Mouse (Mus musculus) intestine, embryonic 14.5 days (tissue): ENCODE data around the gene Nr1h2. TPM values are rescaled to one million over a fixed set of nuclear protein-coding genes. Genes with fewer than 3 reads are reported as not detected.

Experiments
- ATAC-seq: fragments of 200-750 bp; cut with Nextera tagmentation; replicated peaks from 2 replicates; pipeline ENCODE4 v1.8.0; 2017; ENCODE audit warnings: low read depth, moderate number of reproducible peaks, moderate TSS enrichment, moderate library complexity; ENCODE audit not compliant: low FRiP score, low TSS enrichment
- DNase-seq: peaks from one replicate; pipeline ENCODE4 v3.0.0-alpha.2; 2018; ENCODE audit warnings: low spot score
- H3K27ac ChIP-seq: fragments of 300-500 bp; sonication (generic); 2 replicates; pipeline ENCODE4 v1.5.1; 2014; ENCODE audit warnings: low read depth, mild to moderate bottlenecking, control low read depth
- H3K27me3 ChIP-seq: fragments of 300-500 bp; sonication (generic); replicated peaks from 2 replicates; pipeline ENCODE4 v1.6.1; 2014; ENCODE audit warnings: low read length, control low read depth; ENCODE audit not compliant: control insufficient read depth, insufficient read depth
- H3K36me3 ChIP-seq: fragments of 300-500 bp; sonication (generic); 2 replicates; pipeline ENCODE4 v1.6.1; 2014; ENCODE audit warnings: low read length, control low read depth; ENCODE audit not compliant: control insufficient read depth, insufficient read depth
- H3K4me1 ChIP-seq: fragments of 300-500 bp; sonication (generic); replicated peaks from 2 replicates; pipeline ENCODE4 v1.6.1; 2014; ENCODE audit warnings: low read length, control low read depth, mixed read lengths; ENCODE audit not compliant: control insufficient read depth, insufficient read depth
- H3K4me2 ChIP-seq: fragments of 300-500 bp; sonication (generic); 2 replicates; pipeline ENCODE4 v1.6.1; 2014; ENCODE audit warnings: low read length
- H3K4me3 ChIP-seq: fragments of 300-500 bp; sonication (generic); 2 replicates; pipeline ENCODE4 v1.5.1; 2014; ENCODE audit warnings: low read depth, low read length, control low read depth, mixed read lengths
- H3K9ac ChIP-seq: fragments of 300-500 bp; sonication (generic); 2 replicates; pipeline ENCODE4 v1.6.1; 2014; ENCODE audit warnings: mild to moderate bottlenecking, low read length
- H3K9me3 ChIP-seq: fragments of 300-500 bp; sonication (generic); 2 replicates; pipeline ENCODE4 v1.6.1; 2016; ENCODE audit warnings: low read length, control low read depth; ENCODE audit not compliant: control insufficient read depth
- WGBS: fragments of 180-500 bp; shearing (Covaris S2); extraction: QIAGEN DNeasy Blood & Tissue Kit; methylation state at CpG from one replicate; pipeline ENCODE4 v1.1.7; 2014; 5-methylcytosine and 5-hydroxymethylcytosine counted together
- polyA plus RNA-seq: library from polyadenylated mRNA; unstranded; fragments of >200 nt; fragmentation: Nextera tagmentation; extraction: Ambion mirVana; gene quantifications from 2 replicates; pipeline ENCODE4 v1.2.1, GENCODE M21; 2014

The Nr1h2 gene
- polyA plus RNA-seq, 1 experiment from 2014 or later, result 70.6 TPM

DNA sequence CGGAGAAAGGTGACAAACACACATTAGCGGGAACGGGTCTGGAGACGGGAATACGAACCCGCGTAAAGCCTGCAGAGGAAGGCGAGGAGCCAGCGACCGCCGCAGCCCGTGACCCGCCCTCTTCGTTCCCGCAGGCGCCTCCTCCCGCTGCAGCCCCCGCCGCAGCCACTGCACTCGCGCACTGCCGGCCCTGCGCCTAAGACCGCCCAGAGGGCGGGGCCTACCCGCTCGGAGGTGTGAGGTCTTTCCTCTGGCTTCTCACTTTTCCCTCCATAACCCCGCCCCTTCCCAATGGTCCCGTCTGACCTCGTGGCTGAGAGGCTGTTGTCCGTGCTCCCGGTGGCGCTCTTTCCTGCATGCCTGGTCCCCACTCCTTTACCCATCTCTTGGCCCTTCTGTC lies 35.4 kb upstream of the Nr1h2 start:
- Histone ChIP-seq H3K9me3 (no peaks in the 10 kb centered on the region), H3K4me1 (peaks cover 15% of the 10 kb centered on the region), H3K36me3 (no peaks in the 10 kb centered on the region), H3K4me3 (peak overlapping the region; percentile 33), H3K9ac (peak overlapping the region; percentile 34; the same call in 1 of the 2 replicates), H3K4me2 (peak overlapping the region; percentile 66), H3K27ac (no peak overlapping the region), H3K27me3 (peaks cover 86% of the 10 kb centered on the region)
- WGBS, result under 1% methylated on average over 30 of the region's 33 CpGs
- ATAC-seq, result peak; percentile 40; the same call in 1 of the 2 replicates
- peak; percentile 71 for DNase-seq

DNA sequence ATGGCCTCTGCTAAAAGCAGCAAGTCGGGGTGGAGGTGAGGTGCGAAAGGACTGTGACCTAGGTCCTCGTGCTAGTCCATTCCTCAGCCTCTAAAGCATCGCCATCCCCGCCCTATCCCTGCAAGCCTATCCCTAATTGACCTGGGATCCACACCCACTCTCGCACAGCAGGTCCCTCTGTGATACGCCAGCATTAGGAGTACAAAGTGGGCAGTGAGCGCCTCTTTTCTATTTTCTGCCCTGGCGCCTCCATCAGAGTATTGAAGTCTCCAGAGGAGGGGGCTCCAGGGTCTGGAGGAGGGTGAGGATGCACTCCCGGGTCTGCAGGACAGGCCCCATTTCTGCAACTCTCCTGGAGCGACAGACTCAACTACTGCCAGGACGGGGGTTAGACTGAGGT lies 34.6 kb upstream of the Nr1h2 start:
- ATAC-seq, result no peak
- no peak overlapping the region for H3K9ac ChIP-seq
- WGBS, result 12% methylated on average over 12 of the region's 12 CpGs
- H3K36me3 ChIP-seq, result no peaks in the 10 kb centered on the region
- H3K9me3 ChIP-seq, result no peaks in the 10 kb centered on the region
- H3K4me2 ChIP-seq, result peak overlapping the region; percentile 66
- H3K27ac ChIP-seq, result no peak overlapping the region
- no peak for DNase-seq
- peaks cover 15% of the 10 kb centered on the region for H3K4me1 ChIP-seq
- peaks cover 82% of the 10 kb centered on the region for H3K27me3 ChIP-seq
- H3K4me3 ChIP-seq, result no peak overlapping the region; the same call in 1 of the 2 replicates

DNA sequence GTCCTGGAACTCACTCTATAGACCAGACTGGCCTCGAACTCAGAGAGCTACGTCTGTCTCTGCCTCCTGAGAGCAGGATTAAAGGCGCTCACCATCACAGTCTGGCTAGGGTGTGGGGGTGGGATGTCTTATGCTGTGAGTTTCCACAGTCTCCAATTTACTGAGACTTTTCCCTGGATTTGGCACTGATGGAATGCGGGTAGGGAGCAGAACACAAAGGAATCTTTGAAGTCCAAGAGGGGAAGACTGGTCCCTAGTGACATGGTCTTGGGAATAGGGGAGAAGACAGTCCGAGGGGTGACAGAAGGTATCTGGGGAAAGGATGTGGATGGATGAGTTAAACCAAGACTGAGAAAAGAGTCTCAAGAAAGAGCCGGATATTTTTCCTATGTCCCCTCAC lies 33.9 kb upstream of the Nr1h2 start:
- DNase-seq (no peak), ATAC-seq (no peak)
- H3K4me2 ChIP-seq, result 0 out of 2 replicates have a peak overlapping the region, but pooled peaks have one; percentile 39
- H3K9me3 ChIP-seq, result no peaks in the 10 kb centered on the region
- peaks cover 75% of the 10 kb centered on the region for H3K27me3 ChIP-seq
- H3K9ac ChIP-seq, result no peak overlapping the region
- no peaks in the 10 kb centered on the region for H3K36me3 ChIP-seq
- H3K4me1 ChIP-seq, result peaks cover 15% of the 10 kb centered on the region
- H3K4me3 ChIP-seq, result no peak overlapping the region
- WGBS, result 44% methylated on average over 6 of the region's 6 CpGs
- H3K27ac ChIP-seq, result no peak overlapping the region

DNA sequence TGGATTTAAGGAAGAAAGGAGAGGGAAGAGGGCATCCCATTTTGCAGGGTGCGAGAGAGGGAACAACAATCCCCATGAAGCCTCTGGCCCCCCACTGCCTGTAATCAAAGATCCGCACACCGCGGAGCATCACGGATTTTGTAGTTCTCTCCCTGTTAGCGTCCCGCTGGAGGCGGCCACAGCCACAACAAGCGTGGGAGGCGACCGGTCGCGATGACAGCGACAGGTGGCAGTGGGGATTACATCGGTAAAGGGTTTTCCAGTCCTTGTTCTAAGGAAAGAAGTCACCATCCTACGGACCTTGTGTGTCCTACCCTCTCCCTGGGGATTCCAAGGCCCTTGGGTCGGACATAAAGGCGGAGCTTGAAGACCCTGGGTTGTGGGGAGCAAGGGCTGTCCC lies 33.2 kb upstream of the Nr1h2 start:
- Histone ChIP-seq H3K9ac (no peak overlapping the region), H3K27me3 (peaks cover 72% of the 10 kb centered on the region), H3K4me3 (peak overlapping the region; percentile 16), H3K4me2 (peak overlapping the region; percentile 39), H3K27ac (no peak overlapping the region), H3K9me3 (no peaks in the 10 kb centered on the region), H3K4me1 (peaks cover 15% of the 10 kb centered on the region), H3K36me3 (no peaks in the 10 kb centered on the region)
- WGBS, result under 1% methylated on average over 18 of the region's 18 CpGs
- ATAC-seq, result no peak
- DNase-seq, result peak; percentile 65

DNA sequence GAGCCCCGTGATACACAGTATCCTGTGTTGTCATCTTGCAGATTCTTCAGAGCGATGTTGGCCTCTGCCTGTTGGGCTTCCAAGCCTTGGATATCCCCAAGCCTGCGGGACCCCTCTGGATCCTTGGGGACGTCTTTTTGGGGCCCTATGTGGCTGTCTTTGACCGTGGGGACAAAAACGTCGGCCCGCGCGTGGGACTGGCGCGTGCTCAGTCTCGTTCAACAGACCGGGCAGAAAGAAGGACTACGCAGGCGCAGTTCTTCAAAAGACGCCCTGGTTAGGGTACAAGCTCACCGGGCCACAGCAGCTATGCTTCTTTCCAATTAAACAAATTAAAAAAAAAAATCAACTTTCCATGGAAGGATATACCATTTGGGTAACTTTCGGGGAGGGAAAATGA lies 32.8 kb upstream of the Nr1h2 start:
- no peak overlapping the region for H3K27ac ChIP-seq
- peak overlapping the region; percentile 16 for H3K4me3 ChIP-seq
- H3K36me3 ChIP-seq, result no peaks in the 10 kb centered on the region
- H3K9ac ChIP-seq, result no peak overlapping the region
- H3K4me1 ChIP-seq, result peaks cover 13% of the 10 kb centered on the region
- 13% methylated on average over 19 of the region's 19 CpGs for WGBS
- ATAC-seq (no peak), DNase-seq (no peak)
- H3K27me3 ChIP-seq, result peaks cover 72% of the 10 kb centered on the region
- H3K4me2 ChIP-seq, result peak overlapping the region; percentile 39
- H3K9me3 ChIP-seq, result no peaks in the 10 kb centered on the region

DNA sequence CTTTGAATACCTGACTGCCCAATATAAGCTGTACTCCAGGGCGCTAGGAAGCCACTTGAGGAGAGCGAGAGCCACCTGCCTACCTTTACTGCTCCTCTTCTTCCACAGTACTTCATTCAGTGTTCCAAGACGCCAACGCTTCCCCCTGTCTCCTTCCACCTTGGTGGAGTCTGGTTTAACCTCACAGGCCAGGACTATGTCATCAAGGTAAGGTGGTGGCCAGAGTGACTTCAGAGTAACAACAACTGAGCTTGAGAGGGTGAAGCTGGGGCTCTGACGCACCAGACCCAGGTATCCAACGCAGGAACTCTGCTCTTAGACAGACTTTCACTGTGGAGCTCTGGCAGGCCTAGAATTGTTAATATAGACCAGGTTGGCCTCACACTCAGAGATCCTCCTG lies 31.9 kb upstream of the Nr1h2 start:
- no peak overlapping the region for H3K9ac ChIP-seq
- peaks cover 71% of the 10 kb centered on the region for H3K27me3 ChIP-seq
- no peak overlapping the region for H3K4me2 ChIP-seq
- 93% methylated on average over 6 of the region's 6 CpGs for WGBS
- no peaks in the 10 kb centered on the region for H3K36me3 ChIP-seq
- no peak overlapping the region for H3K27ac ChIP-seq
- ATAC-seq (no peak), DNase-seq (no peak)
- H3K4me3 ChIP-seq, result no peak overlapping the region
- H3K9me3 ChIP-seq, result no peaks in the 10 kb centered on the region
- peaks cover 8% of the 10 kb centered on the region for H3K4me1 ChIP-seq

DNA sequence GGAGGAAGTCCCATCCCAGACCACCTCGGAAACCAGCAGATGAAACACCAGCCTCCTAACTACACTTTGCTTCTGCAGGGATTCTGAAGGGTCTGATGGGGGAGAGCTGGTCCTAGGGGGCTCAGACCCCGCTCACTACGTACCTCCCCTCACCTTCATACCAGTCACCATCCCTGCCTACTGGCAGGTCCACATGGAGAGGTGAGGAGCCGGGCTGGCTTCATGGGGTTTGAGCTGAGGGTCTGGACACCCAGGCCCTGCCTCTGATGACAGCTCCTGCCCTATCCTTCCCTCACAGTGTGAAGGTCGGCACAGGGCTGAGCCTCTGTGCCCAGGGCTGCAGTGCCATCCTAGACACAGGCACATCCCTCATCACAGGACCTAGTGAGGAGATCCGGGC lies 31.2 kb upstream of the Nr1h2 start:
- Histone ChIP-seq H3K9ac (no peak overlapping the region), H3K27ac (no peak overlapping the region), H3K4me1 (peaks cover 8% of the 10 kb centered on the region), H3K36me3 (no peaks in the 10 kb centered on the region), H3K4me2 (no peak overlapping the region), H3K4me3 (no peak overlapping the region), H3K9me3 (no peaks in the 10 kb centered on the region), H3K27me3 (peaks cover 67% of the 10 kb centered on the region)
- WGBS, result 85% methylated on average over 6 of the region's 6 CpGs
- DNase-seq (no peak), ATAC-seq (no peak)

DNA sequence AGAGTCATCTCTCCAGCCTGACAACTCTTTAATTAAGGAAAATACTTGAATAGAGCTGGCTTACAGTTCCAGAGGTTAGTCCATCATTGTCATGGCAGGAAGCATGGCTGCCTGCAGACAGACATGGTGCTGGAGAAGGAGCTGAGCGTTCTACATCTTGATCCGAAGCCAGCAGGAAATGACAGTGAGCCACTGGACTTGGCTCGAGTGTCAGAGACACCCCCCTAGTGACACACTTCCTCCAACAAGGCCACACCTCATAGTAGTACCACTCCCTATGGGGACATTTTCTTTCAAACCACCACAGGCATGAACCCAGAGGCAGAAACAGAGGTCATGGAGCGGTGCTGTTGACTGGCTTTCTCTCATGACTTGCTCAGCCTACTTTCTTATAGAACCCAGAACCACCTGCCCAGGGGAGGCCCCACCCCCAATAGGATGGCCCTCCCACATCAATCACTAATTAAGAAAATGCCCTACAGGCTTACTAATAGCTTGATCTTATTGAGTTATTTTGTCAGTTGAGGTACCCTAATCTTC lies 30.6 kb upstream of the Nr1h2 start:
- no peak for DNase-seq
- Histone ChIP-seq H3K4me3 (no peak overlapping the region), H3K27me3 (peaks cover 62% of the 10 kb centered on the region), H3K9ac (no peak overlapping the region), H3K9me3 (no peaks in the 10 kb centered on the region), H3K36me3 (no peaks in the 10 kb centered on the region), H3K27ac (no peak overlapping the region), H3K4me1 (peaks cover 8% of the 10 kb centered on the region), H3K4me2 (no peak overlapping the region)
- WGBS, result 74% methylated on average over 4 of the region's 4 CpGs
- no peak for ATAC-seq

DNA sequence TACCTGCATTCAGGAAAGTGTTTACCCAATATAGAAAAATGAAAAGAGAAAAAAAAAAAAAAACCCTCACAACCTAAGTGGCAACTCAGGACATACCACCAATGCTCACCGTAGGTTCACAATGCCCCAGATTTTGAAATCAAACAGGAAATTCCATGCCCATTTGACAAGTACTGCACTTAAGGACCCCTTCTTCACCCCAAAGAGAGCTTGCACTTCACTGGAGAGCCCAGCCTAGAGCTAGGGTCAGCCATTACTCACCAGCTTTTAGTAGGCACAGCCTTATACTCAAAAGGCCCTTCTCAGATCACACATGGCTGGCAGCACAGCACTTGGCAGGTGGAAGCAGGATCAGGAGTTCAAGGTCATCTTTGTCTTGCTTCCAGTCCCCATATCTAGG lies 29.4 kb upstream of the Nr1h2 start:
- no peaks in the 10 kb centered on the region for H3K36me3 ChIP-seq
- 74% methylated on average over 1 of the region's 1 CpGs for WGBS
- H3K4me2 ChIP-seq, result no peak overlapping the region
- H3K9ac ChIP-seq, result no peak overlapping the region
- H3K27ac ChIP-seq, result no peak overlapping the region
- ATAC-seq (no peak), DNase-seq (no peak)
- H3K27me3 ChIP-seq, result peaks cover 51% of the 10 kb centered on the region
- no peak overlapping the region for H3K4me3 ChIP-seq
- no peaks in the 10 kb centered on the region for H3K4me1 ChIP-seq
- H3K9me3 ChIP-seq, result no peaks in the 10 kb centered on the region
